Mouse (Mus musculus): ENCODE results near the gene Ipo4. TPM values are rescaled to one million over a fixed set of nuclear protein-coding genes. Genes with fewer than 3 reads are reported as not detected.
A peak's percentile ranks its signal among the peaks of the same experiment; 100 is the strongest.

The Ipo4 gene
- polyA plus RNA-seq, 1 experiment from 2014 or later: 123 TPM

DNA sequence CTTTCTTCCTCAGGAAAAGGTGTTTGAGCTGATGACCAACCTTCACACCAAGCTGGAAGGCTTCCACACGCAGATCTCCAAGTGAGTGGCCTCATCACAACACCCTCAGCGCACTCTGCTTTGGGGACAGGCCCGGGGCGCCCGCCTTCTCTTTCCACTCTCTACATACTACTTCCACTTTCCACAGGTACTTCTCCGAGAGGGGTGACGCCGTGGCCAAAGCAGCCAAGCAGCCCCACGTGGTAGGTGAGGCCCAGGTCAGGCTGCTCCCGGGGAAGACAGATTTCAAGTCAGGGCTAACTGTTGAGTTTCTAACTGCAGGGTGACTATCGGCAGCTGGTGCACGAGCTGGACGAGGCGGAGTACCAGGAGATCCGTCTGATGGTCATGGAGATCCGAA is 55.0 kb downstream of the Ipo4 start:
- Histone ChIP-seq H3K36me3 (replicated peaks) (peaks cover 23% of the 10 kb centered on the region), H3K4me1 (peaks cover 42% of the 10 kb centered on the region), H3K4me3 (no peak overlapping the region), H3K27me3 (ENCODE audit: poor library complexity, severe bottlenecking) (peaks cover 18% of the 10 kb centered on the region), H3K9me3 (no peaks in the 10 kb centered on the region), H3K27ac (no peak overlapping the region)
- no peak for DNase-seq (ENCODE audit: extremely low spot score, low spot score)
- 94% methylated on average over 16 of the region's 16 CpGs for WGBS

DNA sequence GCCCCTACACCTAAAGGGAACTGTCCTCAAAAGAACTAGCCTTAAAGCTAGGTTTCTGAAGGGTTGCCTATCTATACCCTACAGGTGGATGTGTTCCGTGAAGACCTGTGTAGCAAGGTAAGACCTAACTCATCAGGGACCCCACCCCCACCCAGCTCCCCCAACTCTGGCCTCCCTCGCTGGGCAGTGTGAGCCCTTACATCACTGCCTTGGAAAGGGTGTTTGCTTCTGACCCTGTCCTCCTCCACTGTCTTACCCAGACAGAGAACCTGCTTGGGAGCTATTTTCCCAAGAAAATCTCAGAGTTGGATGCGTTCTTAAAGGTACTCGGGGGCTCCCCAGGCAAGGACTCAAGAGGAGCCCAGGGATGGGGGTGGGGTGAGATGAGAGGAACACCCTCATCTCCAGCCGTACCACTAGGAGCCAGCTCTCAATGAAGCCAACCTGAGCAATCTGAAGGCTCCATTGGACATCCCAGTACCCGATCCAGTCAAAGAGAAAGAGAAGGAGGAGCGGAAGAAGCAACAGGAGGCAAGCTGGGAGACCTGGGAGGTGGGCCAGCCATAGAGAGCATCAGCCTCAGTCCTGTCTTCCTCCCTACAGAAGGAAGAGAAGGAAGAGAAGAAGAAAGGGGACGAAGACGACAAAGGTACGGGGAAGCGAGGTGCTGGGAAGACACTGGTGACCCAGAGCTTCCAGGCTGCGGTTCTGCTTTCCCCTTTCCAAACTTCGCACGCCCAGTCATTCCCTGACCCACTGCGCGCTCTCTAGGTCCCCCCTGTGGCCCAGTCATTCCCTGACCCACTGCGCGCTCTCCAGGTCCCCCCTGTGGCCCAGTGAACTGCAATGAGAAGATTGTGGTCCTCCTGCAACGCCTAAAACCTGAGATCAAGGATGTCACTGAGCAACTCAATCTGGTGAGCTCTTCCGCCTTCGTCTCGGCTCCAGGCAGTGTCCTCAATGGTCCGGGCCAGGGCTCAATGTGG is 56.0 kb downstream of the Ipo4 start:
- WGBS: 82% methylated on average over 23 of the region's 23 CpGs
- no peak overlapping the region for H3K4me3 ChIP-seq
- peaks cover 20% of the 10 kb centered on the region for H3K27me3 ChIP-seq (ENCODE audit: poor library complexity, severe bottlenecking)
- no peaks in the 10 kb centered on the region for H3K9me3 ChIP-seq
- DNase-seq (ENCODE audit: extremely low spot score, low spot score): no peak
- H3K27ac ChIP-seq: no peak overlapping the region
- H3K36me3 ChIP-seq (replicated peaks): peaks cover 23% of the 10 kb centered on the region
- H3K4me1 ChIP-seq: peaks cover 38% of the 10 kb centered on the region

GRCm38 (mm10) chr14:55578668-55579269 is 57.0 kb downstream of the Ipo4 start:
- DNase-seq (ENCODE audit: extremely low spot score, low spot score): no peak
- no peaks in the 10 kb centered on the region for H3K9me3 ChIP-seq
- H3K36me3 ChIP-seq (replicated peaks): peaks cover 23% of the 10 kb centered on the region
- H3K4me3 ChIP-seq: peak overlapping the region; percentile 78
- H3K27me3 ChIP-seq (ENCODE audit: poor library complexity, severe bottlenecking): peaks cover 9% of the 10 kb centered on the region
- peak overlapping the region; percentile 92 for H3K27ac ChIP-seq
- peaks cover 32% of the 10 kb centered on the region for H3K4me1 ChIP-seq
- WGBS: 34% methylated on average over 6 of the region's 6 CpGs

GRCm38 (mm10) chr14:55577871-55578667 is 57.7 kb downstream of the Ipo4 start, which contains the start of gene Psme1:
Gene Psme1, plus strand, starts transcription at chr14:55578123.
- DNase-seq (ENCODE audit: extremely low spot score, low spot score): peak; percentile 78
- Histone ChIP-seq H3K27ac (peak within 1 kb of the TSS; percentile 92), H3K9me3 (no peaks in the 10 kb centered on the region), H3K4me3 (peak within 1 kb of the TSS; percentile 78), H3K4me1 (peaks cover 32% of the 10 kb centered on the region), H3K27me3 (ENCODE audit: poor library complexity, severe bottlenecking) (peaks cover 4% of the 10 kb centered on the region; the same call in 1 of the 2 replicates), H3K36me3 (replicated peaks) (peaks cover 23% of the 10 kb centered on the region)
- 1% methylated on average over 32 of the region's 32 CpGs for WGBS

DNA sequence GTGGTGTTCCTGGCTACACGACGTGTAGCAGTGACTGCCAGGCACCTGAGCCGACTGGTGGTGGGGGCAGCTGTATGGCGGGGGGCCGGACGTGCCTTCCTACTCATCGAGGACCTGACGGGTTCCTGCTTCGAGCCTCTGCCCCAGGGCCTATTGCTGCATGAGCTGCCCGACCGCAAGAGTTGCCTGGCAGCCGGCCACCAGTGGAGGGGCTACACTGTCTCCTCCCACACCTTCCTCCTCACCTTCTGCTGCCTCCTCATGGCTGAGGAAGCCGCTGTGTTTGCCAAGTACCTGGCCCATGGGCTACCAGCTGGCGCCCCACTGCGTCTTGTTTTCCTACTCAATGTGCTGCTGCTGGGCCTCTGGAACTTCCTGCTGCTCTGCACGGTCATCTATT is 59.4 kb downstream of the Ipo4 start:
- H3K4me1 ChIP-seq: peaks cover 29% of the 10 kb centered on the region
- DNase-seq (ENCODE audit: extremely low spot score, low spot score): no peak
- H3K27me3 ChIP-seq (ENCODE audit: poor library complexity, severe bottlenecking): peaks cover 4% of the 10 kb centered on the region; the same call in 1 of the 2 replicates
- H3K9me3 ChIP-seq: no peaks in the 10 kb centered on the region
- no peak overlapping the region for H3K27ac ChIP-seq
- peaks cover 17% of the 10 kb centered on the region for H3K36me3 ChIP-seq (replicated peaks)
- no peak overlapping the region for H3K4me3 ChIP-seq
- whole genome bisulfite sequencing: 83% methylated on average over 16 of the region's 16 CpGs

DNA sequence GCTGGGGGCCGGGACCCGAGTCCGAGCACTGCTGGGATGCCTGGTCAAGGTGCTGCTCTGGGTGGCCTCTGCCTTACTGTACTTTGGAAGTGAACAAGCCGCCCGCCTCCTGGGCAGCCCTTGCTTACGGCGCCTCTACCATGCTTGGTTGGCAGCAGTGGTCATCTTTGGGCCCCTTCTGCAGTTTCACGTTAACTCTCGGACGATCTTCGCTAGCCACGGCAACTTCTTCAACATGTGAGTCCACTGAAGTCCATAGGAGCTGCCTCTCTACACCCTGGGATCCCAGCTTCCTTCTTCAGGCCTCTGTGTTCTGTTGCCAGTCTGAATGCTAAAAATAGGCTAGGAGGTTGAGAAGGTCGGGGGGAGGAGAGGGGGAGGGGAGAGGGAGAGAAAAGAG is 60.0 kb downstream of the Ipo4 start:
- no peak for DNase-seq (ENCODE audit: extremely low spot score, low spot score)
- H3K36me3 ChIP-seq (replicated peaks): peaks cover 10% of the 10 kb centered on the region
- no peaks in the 10 kb centered on the region for H3K9me3 ChIP-seq
- peaks cover 4% of the 10 kb centered on the region; the same call in 1 of the 2 replicates for H3K27me3 ChIP-seq (ENCODE audit: poor library complexity, severe bottlenecking)
- WGBS: 79% methylated on average over 13 of the region's 13 CpGs
- H3K4me1 ChIP-seq: peaks cover 29% of the 10 kb centered on the region
- H3K27ac ChIP-seq: peak overlapping the region; percentile 30; the same call in 1 of the 2 replicates
- H3K4me3 ChIP-seq: no peak overlapping the region

Other genes with a start within 250 kb of the Ipo4 start
- gene Dhrs4, start 157.2 kb downstream of the Ipo4 start, polyA plus RNA-seq (2016; fragmentation: Nextera tagmentation; extraction: Ambion mirVana): 67.2 and 71.0 TPM in 2 replicates
- gene Carmil3, start 145.3 kb downstream of the Ipo4 start, polyA plus RNA-seq (2016; fragmentation: Nextera tagmentation; extraction: Ambion mirVana): 5.1 TPM in 2 replicates
- 0.05 and 0.14 TPM in 2 replicates for gene Cpne6, start 125.5 kb downstream of the Ipo4 start, polyA plus RNA-seq (2016; fragmentation: Nextera tagmentation; extraction: Ambion mirVana)
- not detected in 2 replicates for gene Nrl, start 111.0 kb downstream of the Ipo4 start, polyA plus RNA-seq (2016; fragmentation: Nextera tagmentation; extraction: Ambion mirVana)
- gene Pck2, start 95.7 kb downstream of the Ipo4 start, polyA plus RNA-seq (2016; fragmentation: Nextera tagmentation; extraction: Ambion mirVana): 18.3 and 20.0 TPM in 2 replicates
- 68.1 and 73.3 TPM in 2 replicates for gene Dcaf11, start 76.0 kb downstream of the Ipo4 start, polyA plus RNA-seq (2016; fragmentation: Nextera tagmentation; extraction: Ambion mirVana)
- not detected in 2 replicates for gene A730061H03Rik, start 75.6 kb downstream of the Ipo4 start, polyA plus RNA-seq (2016; fragmentation: Nextera tagmentation; extraction: Ambion mirVana)
- gene Fitm1, start 60.3 kb downstream of the Ipo4 start, polyA plus RNA-seq (2016; fragmentation: Nextera tagmentation; extraction: Ambion mirVana): not detected in 2 replicates
- gene Psme1, start 57.8 kb downstream of the Ipo4 start, polyA plus RNA-seq (2016; fragmentation: Nextera tagmentation; extraction: Ambion mirVana): 90.9 and 94.3 TPM in 2 replicates
- gene Emc9, start 50.7 kb downstream of the Ipo4 start, polyA plus RNA-seq (2016; fragmentation: Nextera tagmentation; extraction: Ambion mirVana): 5.3 and 5.4 TPM in 2 replicates
- gene Psme2, start 44.8 kb downstream of the Ipo4 start, polyA plus RNA-seq (2016; fragmentation: Nextera tagmentation; extraction: Ambion mirVana): 154 and 171 TPM in 2 replicates
- gene Rnf31, start 44.2 kb downstream of the Ipo4 start, polyA plus RNA-seq (2016; fragmentation: Nextera tagmentation; extraction: Ambion mirVana): 20.5 and 21.3 TPM in 2 replicates
- 7.3 and 7.6 TPM in 2 replicates for gene Irf9, start 32.4 kb downstream of the Ipo4 start, polyA plus RNA-seq (2016; fragmentation: Nextera tagmentation; extraction: Ambion mirVana)
- 5.6 and 5.7 TPM in 2 replicates for gene Rec8, start 17.9 kb downstream of the Ipo4 start, polyA plus RNA-seq (2016; fragmentation: Nextera tagmentation; extraction: Ambion mirVana)
- 0.98 and 1.00 TPM in 2 replicates for gene Gm49378, start 1.9 kb upstream of the Ipo4 start, polyA plus RNA-seq (2016; fragmentation: Nextera tagmentation; extraction: Ambion mirVana)
- gene Tm9sf1, start 7.8 kb upstream of the Ipo4 start, polyA plus RNA-seq (2016; fragmentation: Nextera tagmentation; extraction: Ambion mirVana): 78.3 and 78.7 TPM in 2 replicates
- gene Tssk4, start 14.2 kb upstream of the Ipo4 start, polyA plus RNA-seq (2016; fragmentation: Nextera tagmentation; extraction: Ambion mirVana): 0.58 and 1.1 TPM in 2 replicates
- gene Mdp1, start 24.6 kb upstream of the Ipo4 start, polyA plus RNA-seq (2016; fragmentation: Nextera tagmentation; extraction: Ambion mirVana): 62.4 and 63.7 TPM in 2 replicates
- 59.9 and 62.4 TPM in 2 replicates for gene Gmpr2, start 36.0 kb upstream of the Ipo4 start, polyA plus RNA-seq (2016; fragmentation: Nextera tagmentation; extraction: Ambion mirVana)
- gene Nedd8, start 36.2 kb upstream of the Ipo4 start, polyA plus RNA-seq (2016; fragmentation: Nextera tagmentation; extraction: Ambion mirVana): 664 and 665 TPM in 2 replicates
- gene Tinf2, start 45.9 kb upstream of the Ipo4 start, polyA plus RNA-seq (2016; fragmentation: Nextera tagmentation; extraction: Ambion mirVana): 78.8 and 79.7 TPM in 2 replicates
- 0.26 and 0.44 TPM in 2 replicates for gene Tgm1, start 78.0 kb upstream of the Ipo4 start, polyA plus RNA-seq (2016; fragmentation: Nextera tagmentation; extraction: Ambion mirVana)
- gene Rabggta, start 86.3 kb upstream of the Ipo4 start, polyA plus RNA-seq (2016; fragmentation: Nextera tagmentation; extraction: Ambion mirVana): 30.2 and 31.5 TPM in 2 replicates
- gene Dhrs1, start 109.7 kb upstream of the Ipo4 start, polyA plus RNA-seq (2016; fragmentation: Nextera tagmentation; extraction: Ambion mirVana): 59.1 and 62.5 TPM in 2 replicates
- gene Nop9, start 109.7 kb upstream of the Ipo4 start, polyA plus RNA-seq (2016; fragmentation: Nextera tagmentation; extraction: Ambion mirVana): 63.0 and 68.4 TPM in 2 replicates
- gene Cideb, start 122.5 kb upstream of the Ipo4 start, polyA plus RNA-seq (2016; fragmentation: Nextera tagmentation; extraction: Ambion mirVana): 0.33 TPM in 1 of 2 replicates, not detected in the other
- gene Ltb4r2, start 125.5 kb upstream of the Ipo4 start, polyA plus RNA-seq (2016; fragmentation: Nextera tagmentation; extraction: Ambion mirVana): 0.19 and 0.28 TPM in 2 replicates
- 0.26 TPM in 2 replicates for gene Ltb4r1, start 130.0 kb upstream of the Ipo4 start, polyA plus RNA-seq (2016; fragmentation: Nextera tagmentation; extraction: Ambion mirVana)
- 4.6 and 5.4 TPM in 2 replicates for gene Adcy4, start 148.1 kb upstream of the Ipo4 start, polyA plus RNA-seq (2016; fragmentation: Nextera tagmentation; extraction: Ambion mirVana)
- 8.0 and 10.2 TPM in 2 replicates for gene Ripk3, start 152.9 kb upstream of the Ipo4 start, polyA plus RNA-seq (2016; fragmentation: Nextera tagmentation; extraction: Ambion mirVana)
- gene Nfatc4, start 187.2 kb upstream of the Ipo4 start, polyA plus RNA-seq (2016; fragmentation: Nextera tagmentation; extraction: Ambion mirVana): 37.9 and 39.1 TPM in 2 replicates
- gene Nynrin, start 218.1 kb upstream of the Ipo4 start, polyA plus RNA-seq (2016; fragmentation: Nextera tagmentation; extraction: Ambion mirVana): 24.5 and 25.8 TPM in 2 replicates
- 0.10 and 0.12 TPM in 2 replicates for gene Cbln3, start 248.4 kb upstream of the Ipo4 start, polyA plus RNA-seq (2016; fragmentation: Nextera tagmentation; extraction: Ambion mirVana)
- gene Khnyn, start 249.0 kb upstream of the Ipo4 start, polyA plus RNA-seq (2016; fragmentation: Nextera tagmentation; extraction: Ambion mirVana): 22.7 and 25.3 TPM in 2 replicates

Measured in forebrain, embryonic 10.5 days (tissue).